Mouse (Mus musculus) heart, adult 2 months (tissue): ENCODE results near the gene Sycp2.

Source experiments
- CTCF ChIP-seq: fragments of 200-600 bp; IDR thresholded peaks from 2 replicates; pipeline ENCODE4 v1.8.1; 2022; ENCODE audit warnings: antibody characterized with exemption, mild to moderate bottlenecking, moderate library complexity
- EP300 ChIP-seq: fragments of 200-500 bp; IDR thresholded peaks from 2 replicates; pipeline ENCODE4 v1.6.1; 2011; ENCODE audit warnings: low read depth, low read length, control low read depth; ENCODE audit not compliant: insufficient read depth
- POLR2A ChIP-seq: fragments of 200-500 bp; IDR thresholded peaks from 2 replicates; pipeline ENCODE4 v1.6.1; 2011; ENCODE audit warnings: mild to moderate bottlenecking, low read depth, low read length, control low read depth; ENCODE audit not compliant: insufficient read depth

DNA sequence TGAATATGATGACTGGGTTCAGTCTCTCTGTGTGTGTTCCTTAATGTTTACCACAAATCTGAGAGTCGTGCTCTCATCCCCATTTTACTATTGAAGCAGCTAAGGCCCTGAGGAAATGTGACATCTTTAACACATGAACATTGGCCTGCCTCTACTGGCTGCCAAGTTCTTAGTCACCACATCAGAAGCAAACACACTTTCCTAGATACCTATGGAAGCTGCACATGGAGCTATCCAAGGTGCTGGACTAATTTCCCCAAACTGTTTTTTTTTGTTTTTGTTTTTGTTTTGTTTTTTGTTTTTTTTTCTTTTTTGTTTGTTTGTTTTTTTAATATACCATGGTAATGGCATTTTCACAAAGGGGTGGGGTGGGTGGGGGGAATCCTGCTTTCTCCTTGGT is 77.5 kb downstream of the Sycp2 start:
- no peak for TF ChIP-seq CTCF
- TF ChIP-seq EP300 = no peak
- TF ChIP-seq POLR2A = no peak
